Mouse (Mus musculus) E14TG2a.4 (cell line): ENCODE results near the gene Utp3.

Source experiments
- CTCF ChIP-seq: conservative IDR thresholded peaks from 2 replicates; pipeline ENCODE4 v1.5.1; 2014; ENCODE audit warnings: low read length
- NANOG ChIP-seq: IDR thresholded peaks from 2 replicates; pipeline ENCODE4 v1.6.1; 2014; ENCODE audit warnings: borderline replicate concordance, low read length, mixed read lengths

DNA sequence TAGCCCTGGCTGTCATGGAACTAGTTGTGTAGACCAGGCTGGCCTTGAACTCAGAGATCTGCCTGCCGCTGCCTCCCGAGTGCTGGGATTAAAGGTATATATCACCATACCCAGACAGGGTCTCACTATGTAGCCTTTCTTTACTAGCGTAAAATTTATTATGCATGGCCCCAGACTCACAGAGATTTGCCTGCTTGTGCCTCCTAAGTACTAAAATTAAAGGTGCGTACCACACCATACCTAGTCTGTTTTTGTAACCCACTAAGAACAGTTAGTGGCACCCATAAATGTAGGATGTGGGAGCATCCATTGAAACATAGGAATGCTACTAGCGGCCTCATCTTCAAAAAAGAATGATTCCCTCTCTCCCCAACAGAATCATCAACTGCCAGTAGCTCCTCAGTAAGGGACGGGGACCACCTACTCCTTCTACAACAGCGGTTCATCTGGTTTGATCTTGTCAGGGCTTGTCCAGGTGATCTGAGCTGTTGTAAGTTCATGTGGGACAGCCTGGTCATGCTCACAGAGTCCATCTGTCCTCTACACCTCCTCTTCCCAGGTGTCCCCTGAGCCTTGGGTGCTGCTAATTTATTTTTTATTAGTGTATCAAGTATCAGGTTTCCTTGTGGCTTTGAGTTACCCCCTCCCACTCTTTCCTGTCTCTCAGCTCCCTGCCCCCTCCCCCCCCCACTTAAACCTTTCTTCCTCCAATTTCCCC lies 50.5 kb downstream of the Utp3 start:
- TF ChIP-seq CTCF (no peak), NANOG (no peak)
